Mouse (Mus musculus): ENCODE results near the gene Polr2c. TPM values are rescaled to one million over a fixed set of nuclear protein-coding genes. Genes with fewer than 3 reads are reported as not detected.

Gene Polr2c
- polyA plus RNA-seq, 1 experiment from 2014 or later: 154 TPM

GRCm38 (mm10) chr8:94904450-94905175 lies 47.4 kb downstream of the Polr2c start:
- Histone ChIP-seq H3K27me3 (ENCODE audit: insufficient read depth, poor library complexity, severe bottlenecking) (0 out of 2 replicates have a peak, but pooled peaks cover 5% of the 10 kb centered on the region), H3K27ac (no peak overlapping the region), H3K4me1 (replicated peaks) (peaks cover 33% of the 10 kb centered on the region), H3K36me3 (peaks cover 44% of the 10 kb centered on the region), H3K9me3 (no peaks in the 10 kb centered on the region), H3K4me3 (no peak overlapping the region)
- DNase-seq (ENCODE audit: low spot score): no peak
- 91% methylated on average over 12 of the region's 12 CpGs for WGBS

- DNase-seq (ENCODE audit: low spot score): no peak
- Histone ChIP-seq H3K4me3 (no peak overlapping the region), H3K9me3 (no peaks in the 10 kb centered on the region), H3K27ac (no peak overlapping the region), H3K36me3 (peaks cover 53% of the 10 kb centered on the region), H3K27me3 (ENCODE audit: insufficient read depth, poor library complexity, severe bottlenecking) (peaks cover 17% of the 10 kb centered on the region), H3K4me1 (replicated peaks) (peaks cover 19% of the 10 kb centered on the region)
- WGBS: 91% methylated on average over 18 of the region's 18 CpGs
These were observed 50.5 kb downstream of the Polr2c start for GRCm38 (mm10) chr8:94907591-94908300.

GRCm38 (mm10) chr8:94908847-94909246 lies 51.6 kb downstream of the Polr2c start:
- 11% methylated on average over 4 of the region's 4 CpGs for WGBS
- peaks cover 25% of the 10 kb centered on the region for H3K4me1 ChIP-seq (replicated peaks)
- H3K4me3 ChIP-seq: no peak overlapping the region
- H3K36me3 ChIP-seq: peaks cover 46% of the 10 kb centered on the region
- H3K27ac ChIP-seq: no peak overlapping the region
- H3K9me3 ChIP-seq: no peaks in the 10 kb centered on the region
- peak; percentile 84 for DNase-seq (ENCODE audit: low spot score)
- H3K27me3 ChIP-seq (ENCODE audit: insufficient read depth, poor library complexity, severe bottlenecking): peaks cover 28% of the 10 kb centered on the region

- peak overlapping the region; percentile 57 for H3K27ac ChIP-seq
- peaks cover 10% of the 10 kb centered on the region; the same call in 1 of the 2 replicates for H3K36me3 ChIP-seq
- H3K9me3 ChIP-seq: no peaks in the 10 kb centered on the region
- DNase-seq (ENCODE audit: low spot score): peak; percentile 86
- 3% methylated on average over 77 of the region's 77 CpGs for WGBS
- H3K4me3 ChIP-seq: peak overlapping the region; percentile 62
- peaks cover 58% of the 10 kb centered on the region for H3K27me3 ChIP-seq (ENCODE audit: insufficient read depth, poor library complexity, severe bottlenecking)
- H3K4me1 ChIP-seq (replicated peaks): peaks cover 59% of the 10 kb centered on the region
These were observed 55.9 kb downstream of the Polr2c start for GRCm38 (mm10) chr8:94913061-94913660.

- Histone ChIP-seq H3K27ac (no peak overlapping the region), H3K4me1 (replicated peaks) (peaks cover 62% of the 10 kb centered on the region), H3K4me3 (no peak overlapping the region), H3K9me3 (no peaks in the 10 kb centered on the region), H3K36me3 (peaks cover 9% of the 10 kb centered on the region; the same call in 1 of the 2 replicates), H3K27me3 (ENCODE audit: insufficient read depth, poor library complexity, severe bottlenecking) (peaks cover 69% of the 10 kb centered on the region)
- no peak for DNase-seq (ENCODE audit: low spot score)
- 91% methylated on average over 6 of the region's 6 CpGs for WGBS
These were observed 57.0 kb downstream of the Polr2c start for GRCm38 (mm10) chr8:94914256-94914655.

GRCm38 (mm10) chr8:94914701-94915101 lies 57.5 kb downstream of the Polr2c start:
- H3K27ac ChIP-seq: no peak overlapping the region
- no peaks in the 10 kb centered on the region for H3K9me3 ChIP-seq
- H3K36me3 ChIP-seq: peaks cover 9% of the 10 kb centered on the region; the same call in 1 of the 2 replicates
- H3K27me3 ChIP-seq (ENCODE audit: insufficient read depth, poor library complexity, severe bottlenecking): peaks cover 73% of the 10 kb centered on the region
- no peak overlapping the region for H3K4me3 ChIP-seq
- 75% methylated on average over 3 of the region's 3 CpGs for WGBS
- DNase-seq (ENCODE audit: low spot score): no peak
- H3K4me1 ChIP-seq (replicated peaks): peaks cover 62% of the 10 kb centered on the region

GRCm38 (mm10) chr8:94916311-94916959 lies 59.2 kb downstream of the Polr2c start:
- Histone ChIP-seq H3K27ac (peak overlapping the region; percentile 96), H3K4me3 (peak overlapping the region; percentile 82), H3K4me1 (replicated peaks) (peaks cover 59% of the 10 kb centered on the region), H3K9me3 (no peaks in the 10 kb centered on the region), H3K27me3 (ENCODE audit: insufficient read depth, poor library complexity, severe bottlenecking) (peaks cover 72% of the 10 kb centered on the region), H3K36me3 (peaks cover 6% of the 10 kb centered on the region; the same call in 1 of the 2 replicates)
- 53% methylated on average over 9 of the region's 9 CpGs for WGBS
- DNase-seq (ENCODE audit: low spot score): no peak

- peaks cover 60% of the 10 kb centered on the region for H3K4me1 ChIP-seq (replicated peaks)
- DNase-seq (ENCODE audit: low spot score): no peak
- H3K27me3 ChIP-seq (ENCODE audit: insufficient read depth, poor library complexity, severe bottlenecking): peaks cover 67% of the 10 kb centered on the region
- no peaks in the 10 kb centered on the region for H3K9me3 ChIP-seq
- WGBS: 8% methylated on average over 10 of the region's 10 CpGs
- peaks cover under 1% of the 10 kb centered on the region; the same call in 1 of the 2 replicates for H3K36me3 ChIP-seq
- H3K4me3 ChIP-seq: peak overlapping the region; percentile 82
- peak overlapping the region; percentile 96 for H3K27ac ChIP-seq
These were observed 59.7 kb downstream of the Polr2c start for GRCm38 (mm10) chr8:94916960-94917324.

- H3K27ac ChIP-seq: peak overlapping the region; percentile 96
- H3K36me3 ChIP-seq: no peaks in the 10 kb centered on the region
- no peaks in the 10 kb centered on the region for H3K9me3 ChIP-seq
- peaks cover 64% of the 10 kb centered on the region for H3K4me1 ChIP-seq (replicated peaks)
- peak overlapping the region; percentile 82 for H3K4me3 ChIP-seq
- peaks cover 63% of the 10 kb centered on the region for H3K27me3 ChIP-seq (ENCODE audit: insufficient read depth, poor library complexity, severe bottlenecking)
- WGBS: under 1% methylated on average over 25 of the region's 27 CpGs
- peak; percentile 98 for DNase-seq (ENCODE audit: low spot score)
These were observed 60.1 kb downstream of the Polr2c start for GRCm38 (mm10) chr8:94917352-94917751.

GRCm38 (mm10) chr8:94917851-94918495 lies 60.7 kb downstream of the Polr2c start, which contains the start of gene Ccdc102a:
Gene Ccdc102a (minus strand): TSS chr8:94918098.
- H3K36me3 ChIP-seq: no peaks in the 10 kb centered on the region
- H3K9me3 ChIP-seq: no peaks in the 10 kb centered on the region
- H3K4me3 ChIP-seq: peak within 1 kb of the TSS; percentile 82
- DNase-seq (ENCODE audit: low spot score): no peak
- WGBS: 2% methylated on average over 49 of the region's 51 CpGs
- H3K27ac ChIP-seq: peak within 1 kb of the TSS; percentile 96
- peaks cover 56% of the 10 kb centered on the region for H3K27me3 ChIP-seq (ENCODE audit: insufficient read depth, poor library complexity, severe bottlenecking)
- H3K4me1 ChIP-seq (replicated peaks): peaks cover 64% of the 10 kb centered on the region

- no peaks in the 10 kb centered on the region for H3K9me3 ChIP-seq
- H3K36me3 ChIP-seq: no peaks in the 10 kb centered on the region
- DNase-seq (ENCODE audit: low spot score): no peak
- H3K4me3 ChIP-seq: no peak overlapping the region
- H3K27me3 ChIP-seq (ENCODE audit: insufficient read depth, poor library complexity, severe bottlenecking): peaks cover 43% of the 10 kb centered on the region
- no peak overlapping the region for H3K27ac ChIP-seq
- peaks cover 55% of the 10 kb centered on the region for H3K4me1 ChIP-seq (replicated peaks)
These were observed 62.0 kb downstream of the Polr2c start for GRCm38 (mm10) chr8:94919256-94919655.

GRCm38 (mm10) chr8:94922176-94922575 lies 64.9 kb downstream of the Polr2c start:
- no peak overlapping the region for H3K4me3 ChIP-seq
- no peaks in the 10 kb centered on the region for H3K9me3 ChIP-seq
- no peak for DNase-seq (ENCODE audit: low spot score)
- 68% methylated on average over 6 of the region's 6 CpGs for WGBS
- H3K4me1 ChIP-seq (replicated peaks): peaks cover 27% of the 10 kb centered on the region
- H3K27ac ChIP-seq: peak overlapping the region; percentile 46; the same call in 1 of the 2 replicates
- no peaks in the 10 kb centered on the region for H3K36me3 ChIP-seq
- H3K27me3 ChIP-seq (ENCODE audit: insufficient read depth, poor library complexity, severe bottlenecking): peaks cover 23% of the 10 kb centered on the region
